Comparison of ENCODE assay signal across 9 mouse cellular contexts in genomic region chr5:103780836-103781235, GRCm38 (mm10).
A peak's percentile ranks its signal among the peaks of the same experiment; 100 is the strongest.
DNase-seq lines count a peak whose midpoint lies in the region; ATAC-seq and TF ChIP-seq lines count a peak whose summit lies in the region.
"Had no signal": no experiment of that assay in that cellular context is flagged by ENCODE, and none has a peak within 500 bp of the region (broad histone marks: within the 10 kb centered on the region; RNA-seq: fewer than 3 reads in every experiment).

No protein-coding gene starts in this region.

- H3K4me1 ChIP-seq in forebrain, postnatal 0 days (ENCODE audit: insufficient read depth), result peaks cover 17% of the 10 kb centered on the region
- H3K4me1 ChIP-seq in forebrain, embryonic 14.5 days (ENCODE audit: control insufficient read depth, insufficient read depth, low read length), result peaks cover 28% of the 10 kb centered on the region

- no peak overlapping the region for H3K4me3 ChIP-seq in forebrain, postnatal 0 days (ENCODE audit: low read depth, low read length)
- no peak overlapping the region for H3K4me3 ChIP-seq in forebrain, embryonic 14.5 days (ENCODE audit: low read depth, low read length)
- H3K4me3 ChIP-seq: limb, embryonic 15.5 days had no signal

- no peak overlapping the region for H3K9ac ChIP-seq in forebrain, postnatal 0 days
- no peak overlapping the region; the same call in 1 of the 2 replicates for H3K9ac ChIP-seq in forebrain, embryonic 14.5 days (ENCODE audit: low read length)
- H3K9ac ChIP-seq: limb, embryonic 15.5 days had no signal

- no peaks in the 10 kb centered on the region for H3K27me3 ChIP-seq in forebrain, postnatal 0 days (ENCODE audit: insufficient read depth, low read length)
- H3K27me3 ChIP-seq in forebrain, embryonic 14.5 days (replicated peaks; ENCODE audit: control insufficient read depth, insufficient read depth, low read length), result no peaks in the 10 kb centered on the region
- H3K27me3 ChIP-seq: limb, embryonic 15.5 days had no signal

- no peaks in the 10 kb centered on the region for H3K36me3 ChIP-seq in forebrain, postnatal 0 days (ENCODE audit: insufficient read depth)
- peaks cover 3% of the 10 kb centered on the region; the same call in 1 of the 2 replicates for H3K36me3 ChIP-seq in forebrain, embryonic 14.5 days (ENCODE audit: control insufficient read depth, insufficient read depth, low read length)

- peak; percentile 14; the same call in 1 of the 2 replicates for TF ChIP-seq CTCF in forebrain, postnatal 0 days (IDR thresholded peaks at IDR 0.05; ENCODE audit: low read depth)

- H3K4me2 ChIP-seq in forebrain, postnatal 0 days (ENCODE audit: low read depth), result no peak overlapping the region
- no peak overlapping the region for H3K4me2 ChIP-seq in forebrain, embryonic 14.5 days (ENCODE audit: low read length)
- H3K4me2 ChIP-seq: limb, embryonic 15.5 days had no signal

- 78% methylated on average over 6 of the region's 6 CpGs for whole genome bisulfite sequencing in forebrain, postnatal 0 days
- WGBS in forebrain, embryonic 14.5 days, result 77% methylated on average over 6 of the region's 6 CpGs

- DNase-seq in forebrain, postnatal 0 days, result no peak
- no peak for DNase-seq in forebrain, embryonic 14.5 days (ENCODE audit: low spot score)
- DNase-seq in left cerebral cortex, adult 18-20 months (ENCODE audit: low spot score in 2 of 2), result peak; percentile 34 to 53
- no peak for DNase-seq in left cerebral cortex, adult 11 months (ENCODE audit: low spot score)
- peak; percentile 47 for DNase-seq in cerebellum, adult 11-12 months
- peak; percentile 71 to 76 for DNase-seq in kidney, postnatal 4 days
- no peak for DNase-seq in spleen, adult 18-20 months

- no peaks in the 10 kb centered on the region for H3K9me3 ChIP-seq in forebrain, postnatal 0 days (ENCODE audit: low read length)
- H3K9me3 ChIP-seq in forebrain, embryonic 14.5 days (replicated peaks; ENCODE audit: control insufficient read depth, low read length), result no peaks in the 10 kb centered on the region
- H3K9me3 ChIP-seq: limb, embryonic 15.5 days had no signal

- no peak overlapping the region for H3K27ac ChIP-seq in forebrain, postnatal 0 days (ENCODE audit: low read depth, low read length)
- H3K27ac ChIP-seq in forebrain, embryonic 14.5 days (ENCODE audit: low read depth, low read length), result no peak overlapping the region
- H3K27ac ChIP-seq: limb, embryonic 15.5 days had no signal

- ATAC-seq in forebrain, postnatal 0 days, result no peak
- no peak for ATAC-seq in forebrain, embryonic 14.5 days
- no peak for ATAC-seq in activated CD4-positive, CD25-positive, alpha-beta regulatory T cell, adult 4 months

Comparison
In these comparisons a context has a peak if more than half of its experiments do, and no peak if none do; other contexts are left out.
1. DNase-seq: peak in left cerebral cortex, adult 18-20 months (2 of 2), cerebellum, adult 11-12 months (single experiment) and kidney, postnatal 4 days (2 of 2); none in forebrain, postnatal 0 days (single experiment), forebrain, embryonic 14.5 days (single experiment), left cerebral cortex, adult 11 months (single experiment) and spleen, adult 18-20 months (0 of 2).